8 mouse cellular contexts compared by ENCODE assay signal in genomic region chr5:121078531-121078930, GRCm38 (mm10).
DNase-seq lines count a peak whose midpoint lies in the region; ATAC-seq and TF ChIP-seq lines count a peak whose summit lies in the region.

No protein-coding gene starts in this region.

- WGBS in midbrain, embryonic 14.5 days: 26% methylated on average over 6 of the region's 6 CpGs
- WGBS in midbrain, embryonic 13.5 days: 30% methylated on average over 6 of the region's 6 CpGs
- WGBS in embryonic facial prominence, embryonic 14.5 days: 16% methylated on average over 6 of the region's 6 CpGs
- WGBS in liver, adult 2 months: 24% methylated on average over 6 of the region's 6 CpGs

- H3K36me3 ChIP-seq in midbrain, embryonic 14.5 days (ENCODE audit: control insufficient read depth, insufficient read depth, low read length): no peaks in the 10 kb centered on the region
- H3K36me3 ChIP-seq in midbrain, embryonic 13.5 days: no peaks in the 10 kb centered on the region
- no peaks in the 10 kb centered on the region for H3K36me3 ChIP-seq in embryonic facial prominence, embryonic 14.5 days (ENCODE audit: control insufficient read depth, insufficient read depth, low read length)
- no peaks in the 10 kb centered on the region for H3K36me3 ChIP-seq in liver, adult 2 months (ENCODE audit: control insufficient read depth, insufficient read depth, low read length)

- no peaks in the 10 kb centered on the region for H3K27me3 ChIP-seq in midbrain, embryonic 14.5 days (ENCODE audit: control insufficient read depth, insufficient read depth, low read length)
- H3K27me3 ChIP-seq in midbrain, embryonic 13.5 days: no peaks in the 10 kb centered on the region
- no peaks in the 10 kb centered on the region for H3K27me3 ChIP-seq in embryonic facial prominence, embryonic 14.5 days (replicated peaks; ENCODE audit: control insufficient read depth, insufficient read depth, low read length)
- H3K27me3 ChIP-seq in liver, adult 2 months (ENCODE audit: control insufficient read depth, insufficient read depth, low read length): no peaks in the 10 kb centered on the region

- peaks cover 8% of the 10 kb centered on the region for H3K4me1 ChIP-seq in midbrain, embryonic 14.5 days (ENCODE audit: control insufficient read depth, insufficient read depth, low read length)
- peaks cover 2% of the 10 kb centered on the region; the same call in 1 of the 2 replicates for H3K4me1 ChIP-seq in midbrain, embryonic 13.5 days (replicated peaks)
- no peaks in the 10 kb centered on the region for H3K4me1 ChIP-seq in embryonic facial prominence, embryonic 14.5 days (ENCODE audit: control insufficient read depth, insufficient read depth, low read length)
- no peaks in the 10 kb centered on the region for H3K4me1 ChIP-seq in liver, adult 2 months (ENCODE audit: control insufficient read depth, insufficient read depth, low read length)

- no peaks in the 10 kb centered on the region for H3K9me3 ChIP-seq in midbrain, embryonic 14.5 days (ENCODE audit: control insufficient read depth, low read length)
- H3K9me3 ChIP-seq in midbrain, embryonic 13.5 days: 0 out of 2 replicates have a peak, but pooled peaks cover 2% of the 10 kb centered on the region
- 0 out of 2 replicates have a peak, but pooled peaks cover 3% of the 10 kb centered on the region for H3K9me3 ChIP-seq in embryonic facial prominence, embryonic 14.5 days (ENCODE audit: control insufficient read depth, low read length)

- H3K4me2 ChIP-seq in midbrain, embryonic 14.5 days (ENCODE audit: low read length): no peak overlapping the region
- no peak overlapping the region for H3K4me2 ChIP-seq in midbrain, embryonic 13.5 days (replicated peaks)
- H3K4me2 ChIP-seq in embryonic facial prominence, embryonic 14.5 days (ENCODE audit: low read depth, low read length): no peak overlapping the region

- no peaks in the 10 kb centered on the region for H3K79me2 ChIP-seq in liver, adult 2 months (ENCODE audit: control insufficient read depth, insufficient read depth, low read length)

- peak; percentile 58 for DNase-seq in midbrain, embryonic 14.5 days
- DNase-seq in adipocyte (ENCODE audit: low spot score): peak; percentile 83
- peak; percentile 66 for DNase-seq in embryonic facial prominence, embryonic 14.5 days (ENCODE audit: low spot score)
- DNase-seq in liver, adult 2 months (ENCODE audit: extremely low read depth, low read depth, low spot score): peak; percentile 6
- DNase-seq in spleen, postnatal 4 days (ENCODE audit: low spot score in 2 of 2): peak; percentile 20 to 73
- DNase-seq in left cerebral cortex, adult 9 months (ENCODE audit: low spot score in 2 of 2): no peak

- TF ChIP-seq CTCF in liver, adult 2 months (IDR thresholded peaks at IDR 0.05; ENCODE audit: low read depth, low read length): no peak

- TF ChIP-seq POLR2A in liver, adult 2 months (IDR thresholded peaks at IDR 0.05; ENCODE audit: extremely low read depth, insufficient read depth, low read length): no peak

- no peak overlapping the region for H3K27ac ChIP-seq in midbrain, embryonic 14.5 days (replicated peaks; ENCODE audit: low read depth, low read length)
- no peak overlapping the region for H3K27ac ChIP-seq in midbrain, embryonic 13.5 days
- H3K27ac ChIP-seq in embryonic facial prominence, embryonic 14.5 days (replicated peaks; ENCODE audit: low read depth, low read length): no peak overlapping the region
- H3K27ac ChIP-seq in liver, adult 2 months (replicated peaks; ENCODE audit: insufficient read depth, low read depth, low read length): no peak overlapping the region

- no peak overlapping the region for H3K4me3 ChIP-seq in midbrain, embryonic 14.5 days (replicated peaks; ENCODE audit: low read depth, low read length)
- H3K4me3 ChIP-seq in midbrain, embryonic 13.5 days (replicated peaks): no peak overlapping the region
- H3K4me3 ChIP-seq in embryonic facial prominence, embryonic 14.5 days (ENCODE audit: low read depth, low read length): no peak overlapping the region
- H3K4me3 ChIP-seq in liver, adult 2 months (ENCODE audit: insufficient read depth, low read depth, low read length): no peak overlapping the region

- ATAC-seq in midbrain, embryonic 14.5 days (ENCODE audit: low FRiP score, low TSS enrichment): no peak
- no peak for ATAC-seq in midbrain, embryonic 13.5 days
- ATAC-seq in embryonic facial prominence, embryonic 14.5 days (ENCODE audit: low read depth): no peak
- no peak for ATAC-seq in frontal cortex, adult (ENCODE audit: low TSS enrichment)

- no peak overlapping the region for H3K9ac ChIP-seq in midbrain, embryonic 14.5 days (replicated peaks; ENCODE audit: low read length)
- H3K9ac ChIP-seq in midbrain, embryonic 13.5 days (replicated peaks): no peak overlapping the region
- no peak overlapping the region for H3K9ac ChIP-seq in embryonic facial prominence, embryonic 14.5 days (ENCODE audit: low read depth, low read length)
- no peak overlapping the region for H3K9ac ChIP-seq in liver, adult 2 months (ENCODE audit: low read depth, low read length)

Comparison
In these comparisons a context has a peak if more than half of its experiments do, and no peak if none do; other contexts are left out.
1. DNase-seq: peak in midbrain, embryonic 14.5 days (single experiment), adipocyte (single experiment), embryonic facial prominence, embryonic 14.5 days (single experiment), liver, adult 2 months (single experiment) and spleen, postnatal 4 days (2 of 2); none in left cerebral cortex, adult 9 months (0 of 2).